Mouse (Mus musculus): ENCODE data around the gene Atrnl1. TPM values are rescaled to one million over a fixed set of nuclear protein-coding genes. Genes with fewer than 3 reads are reported as not detected.

Atrnl1 gene
- polyA plus RNA-seq, 1 experiment from 2014 or later: 3.9 TPM

- 48% methylated on average over 5 of the region's 5 CpGs for WGBS
- Histone ChIP-seq H3K4me3 (ENCODE audit: low read depth, low read length) (no peak overlapping the region), H3K27me3 (ENCODE audit: control insufficient read depth, insufficient read depth, low read length) (no peaks in the 10 kb centered on the region), H3K4me2 (replicated peaks; ENCODE audit: low read depth) (no peak overlapping the region), H3K36me3 (ENCODE audit: control insufficient read depth, insufficient read depth, low read length) (no peaks in the 10 kb centered on the region), H3K27ac (replicated peaks) (no peak overlapping the region), H3K9ac (ENCODE audit: low read length) (no peak overlapping the region), H3K4me1 (replicated peaks; ENCODE audit: control insufficient read depth, insufficient read depth) (no peaks in the 10 kb centered on the region), H3K9me3 (ENCODE audit: control insufficient read depth, low read length) (0 out of 2 replicates have a peak, but pooled peaks cover 2% of the 10 kb centered on the region)
- ATAC-seq (ENCODE audit: low FRiP score, low TSS enrichment) (no peak), DNase-seq (ENCODE audit: low spot score) (no peak)
- no peak for TF ChIP-seq EP300 (optimal IDR thresholded peaks at IDR 0.05)
- no peak for TF ChIP-seq CTCF (IDR thresholded peaks at IDR 0.05; ENCODE audit: low read depth)
Measured at GRCm38 (mm10) chr19:58124566-58124965, 513.7 kb downstream of the Atrnl1 start.

- DNase-seq (ENCODE audit: low spot score): no peak
- Histone ChIP-seq H3K9me3 (ENCODE audit: control insufficient read depth, low read length) (0 out of 2 replicates have a peak, but pooled peaks cover 2% of the 10 kb centered on the region), H3K4me2 (replicated peaks; ENCODE audit: low read depth) (no peak overlapping the region), H3K4me3 (ENCODE audit: low read depth, low read length) (no peak overlapping the region), H3K27ac (replicated peaks) (no peak overlapping the region), H3K36me3 (ENCODE audit: control insufficient read depth, insufficient read depth, low read length) (no peaks in the 10 kb centered on the region), H3K9ac (ENCODE audit: low read length) (no peak overlapping the region), H3K27me3 (ENCODE audit: control insufficient read depth, insufficient read depth, low read length) (no peaks in the 10 kb centered on the region), H3K4me1 (replicated peaks; ENCODE audit: control insufficient read depth, insufficient read depth) (no peaks in the 10 kb centered on the region)
- WGBS: 86% methylated on average over 14 of the region's 14 CpGs
- TF ChIP-seq CTCF (IDR thresholded peaks at IDR 0.05; ENCODE audit: low read depth): no peak
- no peak for TF ChIP-seq EP300 (optimal IDR thresholded peaks at IDR 0.05)
- no peak for ATAC-seq (ENCODE audit: low FRiP score, low TSS enrichment)
Measured at GRCm38 (mm10) chr19:58125010-58125409, 514.2 kb downstream of the Atrnl1 start.

- H3K9me3 ChIP-seq (ENCODE audit: control insufficient read depth, low read length): 0 out of 2 replicates have a peak, but pooled peaks cover 2% of the 10 kb centered on the region
- ATAC-seq (ENCODE audit: low FRiP score, low TSS enrichment): no peak
- no peaks in the 10 kb centered on the region; the same call in 1 of the 2 replicates for H3K36me3 ChIP-seq (ENCODE audit: control insufficient read depth, insufficient read depth, low read length)
- H3K27ac ChIP-seq (replicated peaks): no peak overlapping the region
- no peaks in the 10 kb centered on the region for H3K4me1 ChIP-seq (replicated peaks; ENCODE audit: control insufficient read depth, insufficient read depth)
- H3K27me3 ChIP-seq (ENCODE audit: control insufficient read depth, insufficient read depth, low read length): no peaks in the 10 kb centered on the region
- 95% methylated on average over 9 of the region's 9 CpGs for WGBS
- no peak overlapping the region for H3K4me2 ChIP-seq (replicated peaks; ENCODE audit: low read depth)
- H3K9ac ChIP-seq (ENCODE audit: low read length): no peak overlapping the region
- TF ChIP-seq EP300 (optimal IDR thresholded peaks at IDR 0.05) (no peak), CTCF (IDR thresholded peaks at IDR 0.05; ENCODE audit: low read depth) (no peak)
- DNase-seq (ENCODE audit: low spot score): no peak
- no peak overlapping the region for H3K4me3 ChIP-seq (ENCODE audit: low read depth, low read length)
Measured at GRCm38 (mm10) chr19:58131896-58132295, 521.1 kb downstream of the Atrnl1 start.

GRCm38 (mm10) chr19:58140191-58140784, 529.5 kb downstream of the Atrnl1 start:
- H3K4me2 ChIP-seq (replicated peaks; ENCODE audit: low read depth): no peak overlapping the region
- DNase-seq (ENCODE audit: low spot score): no peak
- H3K9ac ChIP-seq (ENCODE audit: low read length): no peak overlapping the region
- no peak overlapping the region for H3K27ac ChIP-seq (replicated peaks)
- H3K4me3 ChIP-seq (ENCODE audit: low read depth, low read length): no peak overlapping the region
- TF ChIP-seq CTCF (IDR thresholded peaks at IDR 0.05; ENCODE audit: low read depth) (no peak), EP300 (optimal IDR thresholded peaks at IDR 0.05) (no peak)
- ATAC-seq (ENCODE audit: low FRiP score, low TSS enrichment): no peak
- H3K4me1 ChIP-seq (replicated peaks; ENCODE audit: control insufficient read depth, insufficient read depth): no peaks in the 10 kb centered on the region
- WGBS: 28% methylated on average over 13 of the region's 13 CpGs
- no peaks in the 10 kb centered on the region for H3K9me3 ChIP-seq (ENCODE audit: control insufficient read depth, low read length)
- no peaks in the 10 kb centered on the region for H3K27me3 ChIP-seq (ENCODE audit: control insufficient read depth, insufficient read depth, low read length)
- H3K36me3 ChIP-seq (ENCODE audit: control insufficient read depth, insufficient read depth, low read length): no peaks in the 10 kb centered on the region

GRCm38 (mm10) chr19:58143853-58144454, 533.1 kb downstream of the Atrnl1 start:
- DNase-seq (ENCODE audit: low spot score): no peak

GRCm38 (mm10) chr19:58145521-58145920, 534.7 kb downstream of the Atrnl1 start:
- H3K27me3 ChIP-seq (ENCODE audit: control insufficient read depth, insufficient read depth, low read length): no peaks in the 10 kb centered on the region
- H3K27ac ChIP-seq (replicated peaks): no peak overlapping the region
- H3K4me1 ChIP-seq (replicated peaks; ENCODE audit: control insufficient read depth, insufficient read depth): no peaks in the 10 kb centered on the region
- H3K36me3 ChIP-seq (ENCODE audit: control insufficient read depth, insufficient read depth, low read length): no peaks in the 10 kb centered on the region
- 71% methylated on average over 9 of the region's 9 CpGs for WGBS
- H3K4me2 ChIP-seq (replicated peaks; ENCODE audit: low read depth): no peak overlapping the region
- no peak overlapping the region for H3K9ac ChIP-seq (ENCODE audit: low read length)
- ATAC-seq (ENCODE audit: low FRiP score, low TSS enrichment): no peak
- no peaks in the 10 kb centered on the region for H3K9me3 ChIP-seq (ENCODE audit: control insufficient read depth, low read length)
- no peak overlapping the region for H3K4me3 ChIP-seq (ENCODE audit: low read depth, low read length)
- no peak for DNase-seq (ENCODE audit: low spot score)
- TF ChIP-seq CTCF (IDR thresholded peaks at IDR 0.05; ENCODE audit: low read depth): no peak
- no peak for TF ChIP-seq EP300 (optimal IDR thresholded peaks at IDR 0.05)

More at GRCm38 (mm10) chr19:58143853-58144454, 533.1 kb downstream of the Atrnl1 start:
- no peak for ATAC-seq (ENCODE audit: low FRiP score, low TSS enrichment)
- H3K36me3 ChIP-seq (ENCODE audit: control insufficient read depth, insufficient read depth, low read length): no peaks in the 10 kb centered on the region
- no peak overlapping the region for H3K27ac ChIP-seq (replicated peaks)
- H3K4me3 ChIP-seq (ENCODE audit: low read depth, low read length): no peak overlapping the region
- no peak for TF ChIP-seq EP300 (optimal IDR thresholded peaks at IDR 0.05)
- TF ChIP-seq CTCF (IDR thresholded peaks at IDR 0.05; ENCODE audit: low read depth): no peak
- no peaks in the 10 kb centered on the region for H3K9me3 ChIP-seq (ENCODE audit: control insufficient read depth, low read length)
- no peak overlapping the region for H3K9ac ChIP-seq (ENCODE audit: low read length)
- H3K4me1 ChIP-seq (replicated peaks; ENCODE audit: control insufficient read depth, insufficient read depth): no peaks in the 10 kb centered on the region
- WGBS: 88% methylated on average over 7 of the region's 7 CpGs
- no peaks in the 10 kb centered on the region for H3K27me3 ChIP-seq (ENCODE audit: control insufficient read depth, insufficient read depth, low read length)
- no peak overlapping the region for H3K4me2 ChIP-seq (replicated peaks; ENCODE audit: low read depth)

Data from stomach, postnatal 0 days (tissue).